Mouse (Mus musculus) neural tube, embryonic 15.5 days (tissue): ENCODE measurements around the gene Neu2. TPM values are rescaled to one million over a fixed set of nuclear protein-coding genes. Genes with fewer than 3 reads are reported as not detected.
A peak's percentile ranks its signal among the peaks of the same experiment; 100 is the strongest.

Source experiments
- ATAC-seq: fragments of 200-750 bp; cut with Nextera tagmentation; 2 replicates; pipeline ENCODE4 v1.8.0; 2017; ENCODE audit warnings: mild to moderate bottlenecking, moderate TSS enrichment, moderate library complexity; ENCODE audit not compliant: low FRiP score
- H3K27ac ChIP-seq: fragments of 300-500 bp; sonication (generic); replicated peaks from 2 replicates; pipeline ENCODE4 v1.5.1; 2015; ENCODE audit warnings: mild to moderate bottlenecking, inconsistent platforms
- H3K27me3 ChIP-seq: fragments of 300-500 bp; sonication (generic); replicated peaks from 2 replicates; pipeline ENCODE4 v1.6.1; 2015; ENCODE audit warnings: inconsistent platforms
- H3K36me3 ChIP-seq: fragments of 300-500 bp; sonication (generic); 2 replicates; pipeline ENCODE4 v1.6.1; 2015; ENCODE audit warnings: inconsistent platforms
- H3K4me1 ChIP-seq: fragments of 300-500 bp; sonication (generic); 2 replicates; pipeline ENCODE4 v1.6.1; 2015; ENCODE audit warnings: inconsistent platforms
- H3K4me2 ChIP-seq: fragments of 300-500 bp; sonication (generic); 2 replicates; pipeline ENCODE4 v1.6.1; 2015; ENCODE audit warnings: inconsistent platforms, mild to moderate bottlenecking, moderate library complexity
- H3K4me3 ChIP-seq: fragments of 300-500 bp; sonication (generic); replicated peaks from 2 replicates; pipeline ENCODE4 v1.5.1; 2015; ENCODE audit warnings: mild to moderate bottlenecking, inconsistent platforms
- H3K9ac ChIP-seq: fragments of 300-500 bp; sonication (generic); replicated peaks from 2 replicates; pipeline ENCODE4 v1.6.1; 2015; ENCODE audit warnings: mild to moderate bottlenecking, inconsistent platforms
- H3K9me3 ChIP-seq: fragments of 300-500 bp; sonication (generic); replicated peaks from 2 replicates; pipeline ENCODE4 v1.6.1; 2016; ENCODE audit warnings: inconsistent platforms
- WGBS: fragments of 180-500 bp; shearing (Covaris S2); methylation state at CpG from one replicate; pipeline ENCODE4 v1.1.7; 2015; ENCODE audit warnings: mixed read lengths; 5-methylcytosine and 5-hydroxymethylcytosine counted together
- polyA plus RNA-seq: library from polyadenylated mRNA; unstranded; fragments of >200 nt; fragmentation: Nextera tagmentation; extraction: Ambion mirVana; gene quantifications from 2 replicates; pipeline ENCODE4 v1.2.1, GENCODE M21; 2015

The Neu2 gene
- polyA plus RNA-seq, 1 experiment from 2014 or later = 0.51 TPM

- no peak overlapping the region for H3K9ac ChIP-seq
- peaks cover 22% of the 10 kb centered on the region for H3K27me3 ChIP-seq
- no peak overlapping the region for H3K27ac ChIP-seq
- no peaks in the 10 kb centered on the region for H3K36me3 ChIP-seq
- no peaks in the 10 kb centered on the region for H3K9me3 ChIP-seq
- no peak overlapping the region for H3K4me3 ChIP-seq
- 0 out of 2 replicates have a peak overlapping the region, but pooled peaks have one; percentile 19 for H3K4me2 ChIP-seq
- WGBS = 53% methylated on average over 6 of the region's 6 CpGs
- ATAC-seq = no peak
- peaks cover 22% of the 10 kb centered on the region for H3K4me1 ChIP-seq
Observed at GRCm38 (mm10) chr1:87507857-87508256, 1.8 kb upstream of the Neu2 start.

- no peaks in the 10 kb centered on the region for H3K36me3 ChIP-seq
- H3K27ac ChIP-seq = no peak overlapping the region
- peak overlapping the region; percentile 97 for H3K4me2 ChIP-seq
- H3K27me3 ChIP-seq = peaks cover 22% of the 10 kb centered on the region
- no peak for ATAC-seq
- 18% methylated on average over 26 of the region's 26 CpGs for WGBS
- peak overlapping the region; percentile 70 for H3K4me3 ChIP-seq
- H3K9ac ChIP-seq = peak overlapping the region; percentile 60
- H3K9me3 ChIP-seq = no peaks in the 10 kb centered on the region
- H3K4me1 ChIP-seq = peaks cover 22% of the 10 kb centered on the region
Observed at GRCm38 (mm10) chr1:87508591-87509560, 813 bp upstream of the Neu2 start.

- under 1% methylated on average over 57 of the region's 61 CpGs for WGBS
- Histone ChIP-seq H3K27ac (peak overlapping the region; percentile 33; the same call in 1 of the 2 replicates), H3K27me3 (peaks cover 22% of the 10 kb centered on the region)
Observed at GRCm38 (mm10) chr1:87510166-87510691, 540 bp downstream of the Neu2 start.

GRCm38 (mm10) chr1:87510845-87511244, 1.2 kb downstream of the Neu2 start:
- no peaks in the 10 kb centered on the region for H3K9me3 ChIP-seq
- H3K4me3 ChIP-seq = peak overlapping the region; percentile 70
- peak overlapping the region; percentile 33; the same call in 1 of the 2 replicates for H3K27ac ChIP-seq
- peak overlapping the region; percentile 97 for H3K4me2 ChIP-seq
- ATAC-seq = peak; percentile 10; the same call in 1 of the 2 replicates
- no peaks in the 10 kb centered on the region for H3K36me3 ChIP-seq
- WGBS = 13% methylated on average over 5 of the region's 5 CpGs
- no peak overlapping the region for H3K9ac ChIP-seq
- H3K4me1 ChIP-seq = peaks cover 22% of the 10 kb centered on the region
- H3K27me3 ChIP-seq = peaks cover 22% of the 10 kb centered on the region

More at GRCm38 (mm10) chr1:87510166-87510691, 540 bp downstream of the Neu2 start:
- H3K4me2 ChIP-seq = peak overlapping the region; percentile 97
- H3K4me3 ChIP-seq = peak overlapping the region; percentile 70
- peak overlapping the region; percentile 60 for H3K9ac ChIP-seq
- peaks cover 22% of the 10 kb centered on the region for H3K4me1 ChIP-seq
- no peaks in the 10 kb centered on the region for H3K9me3 ChIP-seq
- ATAC-seq = peak; percentile 93
- no peaks in the 10 kb centered on the region for H3K36me3 ChIP-seq

GRCm38 (mm10) chr1:87520467-87520866, 10.8 kb downstream of the Neu2 start:
- peak overlapping the region; percentile 26; the same call in 1 of the 2 replicates for H3K4me2 ChIP-seq
- ATAC-seq = no peak
- H3K9ac ChIP-seq = no peak overlapping the region
- no peak overlapping the region for H3K4me3 ChIP-seq
- H3K27me3 ChIP-seq = no peaks in the 10 kb centered on the region
- H3K4me1 ChIP-seq = peaks cover 5% of the 10 kb centered on the region; the same call in 1 of the 2 replicates
- no peaks in the 10 kb centered on the region for H3K9me3 ChIP-seq
- no peak overlapping the region for H3K27ac ChIP-seq
- no peaks in the 10 kb centered on the region for H3K36me3 ChIP-seq

GRCm38 (mm10) chr1:87521523-87521922, 11.8 kb downstream of the Neu2 start:
- Histone ChIP-seq H3K4me3 (no peak overlapping the region), H3K27me3 (no peaks in the 10 kb centered on the region), H3K9ac (no peak overlapping the region), H3K4me2 (no peak overlapping the region), H3K36me3 (no peaks in the 10 kb centered on the region), H3K4me1 (peaks cover 5% of the 10 kb centered on the region; the same call in 1 of the 2 replicates), H3K27ac (no peak overlapping the region), H3K9me3 (no peaks in the 10 kb centered on the region)
- 77% methylated on average over 1 of the region's 1 CpGs for WGBS
- ATAC-seq = no peak

- 94% methylated on average over 7 of the region's 7 CpGs for WGBS
- H3K36me3 ChIP-seq = no peaks in the 10 kb centered on the region
- H3K9me3 ChIP-seq = no peaks in the 10 kb centered on the region
Observed at GRCm38 (mm10) chr1:87525041-87525440, 15.4 kb downstream of the Neu2 start.

GRCm38 (mm10) chr1:87527191-87527590, 17.5 kb downstream of the Neu2 start:
- no peaks in the 10 kb centered on the region for H3K4me1 ChIP-seq
- no peaks in the 10 kb centered on the region for H3K27me3 ChIP-seq
- ATAC-seq = no peak
- no peaks in the 10 kb centered on the region for H3K9me3 ChIP-seq
- H3K4me3 ChIP-seq = no peak overlapping the region
- no peak overlapping the region for H3K4me2 ChIP-seq
- no peaks in the 10 kb centered on the region for H3K36me3 ChIP-seq
- no peak overlapping the region for H3K9ac ChIP-seq
- 84% methylated on average over 9 of the region's 9 CpGs for WGBS
- H3K27ac ChIP-seq = no peak overlapping the region

More at GRCm38 (mm10) chr1:87525041-87525440, 15.4 kb downstream of the Neu2 start:
- no peak overlapping the region for H3K9ac ChIP-seq
- H3K4me2 ChIP-seq = no peak overlapping the region
- no peak for ATAC-seq
- peaks cover 5% of the 10 kb centered on the region; the same call in 1 of the 2 replicates for H3K4me1 ChIP-seq
- H3K4me3 ChIP-seq = no peak overlapping the region
- H3K27ac ChIP-seq = no peak overlapping the region
- H3K27me3 ChIP-seq = no peaks in the 10 kb centered on the region

GRCm38 (mm10) chr1:87532346-87532745, 22.7 kb downstream of the Neu2 start:
- no peak overlapping the region for H3K4me3 ChIP-seq
- H3K9me3 ChIP-seq = no peaks in the 10 kb centered on the region
- H3K36me3 ChIP-seq = no peaks in the 10 kb centered on the region
- H3K9ac ChIP-seq = no peak overlapping the region
- no peaks in the 10 kb centered on the region for H3K4me1 ChIP-seq
- 88% methylated on average over 4 of the region's 4 CpGs for WGBS
- H3K27ac ChIP-seq = no peak overlapping the region
- no peak for ATAC-seq
- H3K27me3 ChIP-seq = no peaks in the 10 kb centered on the region
- no peak overlapping the region for H3K4me2 ChIP-seq

GRCm38 (mm10) chr1:87534118-87534517, 24.4 kb downstream of the Neu2 start:
- Histone ChIP-seq H3K4me2 (no peak overlapping the region), H3K4me3 (no peak overlapping the region), H3K36me3 (no peaks in the 10 kb centered on the region), H3K27ac (no peak overlapping the region), H3K9me3 (no peaks in the 10 kb centered on the region), H3K27me3 (no peaks in the 10 kb centered on the region), H3K4me1 (no peaks in the 10 kb centered on the region), H3K9ac (no peak overlapping the region)
- WGBS = 83% methylated on average over 3 of the region's 3 CpGs
- ATAC-seq = no peak

- H3K9ac ChIP-seq = no peak overlapping the region
- no peaks in the 10 kb centered on the region for H3K4me1 ChIP-seq
- H3K4me2 ChIP-seq = no peak overlapping the region
- no peak for ATAC-seq
- WGBS = 92% methylated on average over 1 of the region's 1 CpGs
- no peak overlapping the region for H3K27ac ChIP-seq
- no peaks in the 10 kb centered on the region for H3K36me3 ChIP-seq
- no peak overlapping the region for H3K4me3 ChIP-seq
- H3K27me3 ChIP-seq = no peaks in the 10 kb centered on the region
- no peaks in the 10 kb centered on the region for H3K9me3 ChIP-seq
Observed at GRCm38 (mm10) chr1:87537008-87537407, 27.3 kb downstream of the Neu2 start.

- no peak for ATAC-seq
- Histone ChIP-seq H3K4me1 (peaks cover 11% of the 10 kb centered on the region), H3K4me2 (no peak overlapping the region), H3K36me3 (no peaks in the 10 kb centered on the region), H3K4me3 (no peak overlapping the region), H3K27me3 (no peaks in the 10 kb centered on the region), H3K9ac (no peak overlapping the region), H3K27ac (no peak overlapping the region), H3K9me3 (no peaks in the 10 kb centered on the region)
- WGBS = 31% methylated on average over 7 of the region's 7 CpGs
Observed at GRCm38 (mm10) chr1:87541614-87542013, 31.9 kb downstream of the Neu2 start.
